Mouse (Mus musculus): ENCODE measurements around the gene Ago3.

Gene Ago3

GRCm38 (mm10) chr4:126309211-126309921 is 120.0 kb downstream of the Ago3 start:
- no peak for DNase-seq (ENCODE audit: low spot score)

GRCm38 (mm10) chr4:126306827-126307226 is 122.5 kb downstream of the Ago3 start:
- no peak for DNase-seq (ENCODE audit: low spot score)

- DNase-seq (ENCODE audit: low spot score), result no peak
Observed at GRCm38 (mm10) chr4:126306058-126306457, 123.3 kb downstream of the Ago3 start.

- no peak for DNase-seq (ENCODE audit: low spot score)
Observed at GRCm38 (mm10) chr4:126305428-126305827, 123.9 kb downstream of the Ago3 start.

GRCm38 (mm10) chr4:126303877-126304276 is 125.5 kb downstream of the Ago3 start:
- no peak for DNase-seq (ENCODE audit: low spot score)

- DNase-seq (ENCODE audit: low spot score), result peak; percentile 48
Observed at GRCm38 (mm10) chr4:126301584-126302309, 127.6 kb downstream of the Ago3 start.

GRCm38 (mm10) chr4:126300916-126301583 is 128.3 kb downstream of the Ago3 start:
- DNase-seq (ENCODE audit: low spot score), result peak; percentile 57

- peak; percentile 68 for DNase-seq (ENCODE audit: low spot score)
Observed at GRCm38 (mm10) chr4:126296617-126297101, 132.7 kb downstream of the Ago3 start.

GRCm38 (mm10) chr4:126295937-126296336 is 133.4 kb downstream of the Ago3 start:
- no peak for DNase-seq (ENCODE audit: low spot score)

- DNase-seq (ENCODE audit: low spot score), result no peak
Observed at GRCm38 (mm10) chr4:126295152-126295551, 134.2 kb downstream of the Ago3 start.

- no peak for DNase-seq (ENCODE audit: low spot score)
Observed at GRCm38 (mm10) chr4:126291196-126291595, 138.2 kb downstream of the Ago3 start.

GRCm38 (mm10) chr4:126290314-126290713 is 139.0 kb downstream of the Ago3 start:
- DNase-seq (ENCODE audit: low spot score), result no peak

- DNase-seq (ENCODE audit: low spot score), result no peak
Observed at GRCm38 (mm10) chr4:126288085-126288666, 141.2 kb downstream of the Ago3 start.

- DNase-seq (ENCODE audit: low spot score), result peak; percentile 26
Observed at GRCm38 (mm10) chr4:126287302-126287995, 141.9 kb downstream of the Ago3 start.

GRCm38 (mm10) chr4:126286492-126286891 is 142.9 kb downstream of the Ago3 start, which contains the start of gene Col8a2:
TSS of gene Col8a2 (plus strand) at chr4:126286793.
- DNase-seq (ENCODE audit: low spot score), result peak; percentile 26

- no peak for DNase-seq (ENCODE audit: low spot score)
Observed at GRCm38 (mm10) chr4:126283582-126283981, 145.8 kb downstream of the Ago3 start.

- no peak for DNase-seq (ENCODE audit: low spot score)
Observed at GRCm38 (mm10) chr4:126281706-126282105, 147.7 kb downstream of the Ago3 start.
